Mouse (Mus musculus) left cerebral cortex, postnatal 14 days (tissue): ENCODE measurements at regions not wholly inside any gene's neighbourhood (a gene's known extent, or its start where the extent isn't known, plus 50 kb on each side); places are given as distances from the start of the nearest gene placed in this dataset.

Source experiments
- DNase-seq, 2 experiments: peaks; one replicate each; pipeline ENCODE4 v3.0.0; 2021 to 2022; ENCODE audit warnings: low spot score in 2 of 2, mixed read lengths in 1 of 2
- intact Hi-C: fragments of 180-260 bp; cut with DNase I; formaldehyde crosslinking; loops from one replicate; pipeline ENCODE4 v1.15.1; 2025

GRCm38 (mm10) chr4:152892997-152893396 is 415.3 kb upstream of the Kcnab2 start:
- intact Hi-C loops = no loop called here
- no peak for DNase-seq

DNA sequence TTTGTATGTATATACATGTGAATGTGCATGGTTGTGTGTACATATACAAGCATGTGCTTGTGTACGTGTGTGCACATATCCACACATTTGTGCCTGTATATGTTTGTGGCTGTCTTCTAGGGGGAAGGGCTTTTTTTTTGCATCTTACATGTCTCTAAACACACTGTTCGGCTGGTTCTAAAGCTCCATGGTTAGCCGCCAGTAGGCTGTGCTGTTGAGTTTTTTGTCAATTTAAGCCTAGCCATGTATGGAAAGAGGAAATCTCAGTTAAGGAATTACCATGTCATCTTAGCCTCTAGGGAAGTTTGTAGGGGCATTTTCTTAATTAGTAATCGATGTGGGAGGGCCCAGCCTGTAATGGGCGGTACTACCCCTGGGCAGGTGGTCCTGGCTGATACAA is 411.5 kb upstream of the Kcnab2 start:
- DNase-seq = no peak
- intact Hi-C loops = no loop called here

GRCm38 (mm10) chr4:152888306-152888705 is 410.6 kb upstream of the Kcnab2 start:
- DNase-seq = no peak
- intact Hi-C loops = no loop called here

DNA sequence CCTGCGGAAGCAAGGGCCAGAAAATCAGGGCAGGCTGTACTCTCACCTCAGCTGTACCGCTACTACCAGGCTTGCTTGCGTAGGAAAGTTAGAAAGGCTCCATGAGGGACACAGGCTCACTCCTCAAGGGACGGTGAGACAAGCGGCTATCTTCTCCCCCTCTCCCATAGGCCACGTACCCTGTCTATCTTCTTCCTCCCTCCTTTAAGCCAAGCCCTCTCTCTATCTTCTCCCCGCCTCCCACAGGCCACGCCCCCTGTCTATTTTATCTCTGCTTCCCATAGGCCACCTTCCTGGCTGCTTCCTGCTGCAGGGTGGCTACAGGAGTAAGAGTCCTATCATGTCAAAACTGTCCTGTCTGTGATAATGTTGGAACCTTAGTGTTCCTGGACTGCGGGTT is 409.1 kb upstream of the Kcnab2 start:
- intact Hi-C loops = no loop called here
- DNase-seq = no peak

DNA sequence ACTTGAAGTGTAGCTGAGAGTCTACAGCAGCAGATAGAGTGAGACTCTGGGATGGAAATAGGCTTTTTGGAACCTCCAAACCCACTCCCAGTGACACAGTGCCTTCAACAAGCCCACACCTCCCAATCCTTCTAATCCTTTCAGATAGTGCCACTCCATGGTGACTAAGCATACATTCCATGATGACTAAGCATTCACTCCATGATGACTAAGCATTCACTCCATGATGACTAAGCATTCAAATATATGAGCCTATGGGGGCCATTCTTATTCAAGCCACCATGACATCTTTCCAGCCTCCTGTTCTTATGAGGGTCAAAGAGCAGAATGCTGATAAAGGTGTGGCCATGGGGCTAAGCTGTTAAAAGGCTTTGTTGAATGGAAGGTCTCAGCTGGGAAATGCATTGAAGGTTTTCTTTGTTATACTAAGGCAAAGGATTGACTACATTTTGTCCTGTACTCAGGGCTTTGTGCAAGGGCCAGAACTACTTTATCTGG is 403.8 kb upstream of the Kcnab2 start:
- no peak for DNase-seq
- intact Hi-C loops = no loop called here

DNA sequence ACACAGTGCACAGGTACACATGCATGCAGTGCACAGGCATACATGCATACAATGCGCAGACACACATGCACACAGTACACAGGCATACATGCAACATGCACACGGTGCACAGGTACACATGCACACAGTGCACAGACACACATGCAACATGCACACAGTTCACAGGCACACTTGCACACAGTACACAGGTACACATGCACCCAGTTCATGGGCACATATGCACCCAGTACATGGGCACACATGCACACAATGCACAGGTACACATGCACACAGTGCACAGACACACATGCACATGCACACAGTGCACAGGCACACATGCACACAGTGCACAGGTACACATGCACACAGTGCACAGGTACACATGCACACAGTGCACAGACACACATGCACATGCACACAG is 402.7 kb upstream of the Kcnab2 start:
- no peak for DNase-seq
- intact Hi-C loops = no loop called here

DNA sequence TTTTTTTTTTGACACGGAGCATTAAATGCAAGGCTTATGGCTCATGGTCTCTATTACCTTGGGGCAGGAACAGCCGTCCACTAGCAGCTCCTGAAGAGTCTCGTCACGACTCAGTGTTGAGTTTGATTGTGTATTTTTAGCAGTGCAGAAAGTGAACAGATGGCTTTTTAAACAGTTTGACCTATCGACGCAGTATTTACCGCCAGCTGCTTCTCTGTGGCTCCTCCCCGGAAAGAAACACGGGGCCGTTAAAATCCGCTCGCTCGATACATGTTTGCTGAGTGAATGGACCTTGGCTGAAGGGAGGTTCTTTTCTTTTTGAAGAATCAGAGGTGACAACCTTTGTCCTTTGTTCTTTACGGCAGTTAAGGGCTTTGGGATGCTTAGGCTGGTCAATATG is 401.3 kb upstream of the Kcnab2 start:
- no peak for DNase-seq
- intact Hi-C loops = no loop called here

GRCm38 (mm10) chr4:152878401-152878800 is 400.7 kb upstream of the Kcnab2 start:
- intact Hi-C loops = no loop called here
- DNase-seq = no peak

- intact Hi-C loops = no loop called here
- no peak for DNase-seq
These were observed 392.4 kb upstream of the Kcnab2 start for GRCm38 (mm10) chr4:152870046-152870445.

DNA sequence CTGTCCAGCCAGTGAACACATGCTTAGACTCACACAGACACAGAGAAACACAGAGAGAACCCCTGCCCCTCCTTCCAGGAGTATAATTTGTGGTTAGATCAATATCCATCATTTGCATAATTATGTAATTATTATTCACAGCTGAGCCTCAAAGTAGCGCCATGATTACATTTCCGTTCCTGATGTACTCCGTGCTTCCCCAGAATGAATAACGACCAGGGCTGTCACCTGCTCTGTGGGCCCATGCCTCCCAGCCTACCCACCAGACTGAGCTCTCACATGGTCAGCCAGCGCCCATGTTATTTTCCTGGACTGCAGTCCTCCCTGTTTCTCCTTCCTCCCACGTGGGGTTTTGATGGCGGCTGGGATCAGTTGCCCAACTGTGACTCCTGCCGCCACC is 388.2 kb upstream of the Kcnab2 start:
- intact Hi-C loops = no loop called here
- no peak for DNase-seq

GRCm38 (mm10) chr4:152862818-152863614 is 385.3 kb upstream of the Kcnab2 start:
- DNase-seq = peak; percentile 47 to 57
- intact Hi-C loops = no loop called here

- intact Hi-C loops = loop anchor here (10.0 kb wide), 1 partner anchor 234 kb away; no protein-coding TSS in a partner anchor
These were observed 381.5 kb upstream of the Kcnab2 start for GRCm38 (mm10) chr4:152859161-152859560.

DNA sequence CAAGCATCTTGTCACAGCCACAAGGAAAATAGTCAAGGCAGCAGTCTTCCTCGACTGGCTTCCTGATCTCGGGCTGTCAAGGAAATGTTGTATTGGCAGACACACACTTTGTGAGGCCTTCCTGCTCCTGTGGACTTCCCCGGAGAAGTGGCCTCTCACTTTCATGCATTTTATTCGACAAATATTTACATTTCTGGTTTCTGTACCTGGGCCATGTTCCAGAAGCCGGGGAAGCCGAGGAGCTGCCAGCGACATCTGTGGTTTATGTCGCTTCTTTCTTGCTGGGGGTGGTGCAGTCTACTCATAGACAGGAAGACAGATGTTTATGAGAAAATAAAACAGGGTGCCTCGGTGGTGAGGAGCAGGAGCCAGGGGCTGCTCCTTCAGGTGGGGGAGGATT is 372.5 kb upstream of the Kcnab2 start:
- no peak for DNase-seq
- intact Hi-C loops = loop anchor here (10.0 kb wide), 1 partner anchor 225 kb away; no protein-coding TSS in a partner anchor

More at GRCm38 (mm10) chr4:152859161-152859560, 381.5 kb upstream of the Kcnab2 start:
- DNase-seq = peak in 1 of 2 experiments; percentile 64

GRCm38 (mm10) chr4:152836080-152836479 is 358.4 kb upstream of the Kcnab2 start:
- intact Hi-C loops = no loop called here
- DNase-seq = no peak

GRCm38 (mm10) chr4:152834421-152835110 is 356.9 kb upstream of the Kcnab2 start:
- intact Hi-C loops = no loop called here
- DNase-seq = no peak

DNA sequence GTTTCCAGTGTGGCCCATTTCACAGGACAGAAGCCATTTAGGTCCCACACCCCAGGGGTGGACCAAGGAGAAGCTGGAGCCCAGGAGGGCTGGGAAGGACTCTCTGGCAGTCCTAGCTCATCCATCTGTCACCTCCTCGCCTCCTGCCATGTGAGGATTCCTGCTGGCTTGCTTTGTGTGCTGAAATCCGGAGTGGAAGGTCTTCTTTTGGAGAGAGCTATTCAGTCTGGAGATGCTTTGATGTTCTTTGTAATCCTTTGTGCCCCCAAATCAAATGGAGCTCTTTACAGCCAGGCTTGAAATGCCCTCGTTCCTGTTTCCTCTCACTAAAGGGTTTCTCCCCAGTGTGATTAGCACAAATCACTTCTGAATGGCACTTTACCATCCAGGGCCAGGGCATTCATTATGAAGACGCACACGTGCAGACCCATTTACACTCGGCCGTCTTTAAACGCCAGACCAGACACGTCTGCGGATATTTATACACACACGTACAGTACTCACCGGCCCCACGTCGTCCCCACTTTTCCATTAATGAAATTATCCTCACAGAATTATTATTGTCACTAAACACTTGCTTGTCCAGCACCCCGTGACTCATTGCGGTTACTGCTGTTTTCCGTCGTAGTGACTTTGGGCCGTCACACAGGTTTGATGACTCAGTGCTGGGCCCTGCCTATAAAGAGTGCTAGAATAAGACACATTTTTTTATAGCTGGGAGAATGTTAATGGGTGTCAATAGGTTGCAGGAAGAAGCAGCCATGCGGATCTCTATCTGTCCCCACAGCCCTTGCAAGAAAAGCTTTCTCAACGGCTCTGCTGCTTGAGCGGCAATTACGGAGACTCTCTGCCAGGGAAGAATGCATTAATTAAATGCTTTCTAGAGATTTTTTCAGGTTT is 356.0 kb upstream of the Kcnab2 start:
- intact Hi-C loops = no loop called here
- no peak for DNase-seq

DNA sequence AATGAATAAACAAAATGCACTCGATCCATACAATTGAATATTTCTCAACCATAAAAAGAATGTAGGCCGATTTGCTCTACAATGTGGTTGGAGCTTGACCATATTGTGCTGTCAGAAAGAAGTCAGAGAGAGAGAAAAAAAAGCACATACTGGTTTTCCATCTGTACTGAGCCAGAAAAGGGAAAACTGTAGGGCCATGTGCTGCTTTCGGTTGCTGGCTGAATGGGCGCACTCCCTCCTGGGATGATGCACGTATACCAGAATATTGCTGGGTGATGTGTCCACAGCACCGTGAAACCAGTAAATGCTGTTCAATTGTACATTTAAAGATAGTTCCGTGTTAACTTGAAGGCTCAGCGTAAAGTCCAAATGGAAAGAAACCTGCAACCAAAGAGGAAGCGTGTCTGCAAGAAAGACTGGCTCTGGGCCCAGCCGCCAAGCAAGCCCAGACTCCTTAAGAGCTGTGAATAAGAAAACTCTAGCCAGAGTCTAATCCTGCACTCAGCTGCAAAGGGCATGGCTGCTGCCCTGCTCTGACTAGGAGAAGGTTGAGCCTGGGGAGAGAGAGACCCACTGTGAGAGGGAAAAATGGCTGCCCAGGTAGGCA is 355.2 kb upstream of the Kcnab2 start:
- DNase-seq = peak; percentile 28 to 52
- intact Hi-C loops = no loop called here

DNA sequence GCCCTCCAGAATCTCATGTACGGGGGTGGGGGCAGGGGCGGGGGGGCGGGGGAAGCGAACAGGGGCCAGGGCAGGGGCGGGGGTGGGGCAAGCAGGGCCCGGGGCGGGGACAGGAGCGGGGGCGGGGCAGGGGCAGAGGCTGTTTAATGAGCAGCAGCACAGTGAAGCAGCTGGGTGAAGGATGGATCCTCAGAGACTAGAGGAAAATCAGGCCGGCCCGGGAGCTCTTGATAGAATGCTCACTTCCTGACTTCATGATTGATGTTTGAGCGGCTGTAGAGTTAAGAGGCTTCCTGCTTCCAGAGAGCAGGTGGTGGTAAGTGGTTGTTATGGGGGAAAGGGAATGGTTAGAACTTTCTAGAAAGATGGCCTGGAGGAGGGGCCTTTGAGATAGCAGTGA is 347.5 kb upstream of the Kcnab2 start:
- intact Hi-C loops = no loop called here
- DNase-seq = no peak

DNA sequence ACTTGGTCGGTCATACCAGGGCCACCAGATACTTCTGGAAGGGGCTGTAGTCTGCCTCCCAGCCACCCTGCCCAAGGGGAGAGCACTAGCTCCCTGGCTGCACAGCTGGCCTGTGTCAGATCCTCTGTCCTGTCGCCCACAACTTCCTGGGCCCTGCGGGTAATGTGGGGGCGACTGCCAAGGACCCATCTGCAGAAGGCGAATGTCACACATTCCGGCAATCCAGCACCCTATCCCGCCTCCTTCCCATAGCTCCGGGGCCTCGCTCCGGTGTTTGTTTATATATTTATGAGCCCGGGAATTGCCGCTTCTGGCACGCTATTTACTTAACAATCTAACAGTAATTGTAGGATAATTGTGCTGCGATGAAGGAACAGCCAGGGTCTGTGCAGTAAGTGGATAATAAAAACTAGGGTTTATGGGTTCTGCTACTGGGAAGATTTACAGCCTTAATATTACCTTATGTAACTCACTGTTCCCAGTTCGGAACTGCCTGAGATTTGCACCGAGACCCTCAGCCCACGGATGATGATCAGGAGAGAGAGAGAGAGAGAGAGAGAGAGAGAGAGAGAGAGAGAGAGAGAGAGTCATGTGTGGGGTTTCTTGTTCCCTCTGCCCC is 338.6 kb upstream of the Kcnab2 start:
- intact Hi-C loops = no loop called here
- DNase-seq = peak; percentile 22 to 65
